Mouse (Mus musculus): ENCODE results near the gene Eif5a2. TPM values are rescaled to one million over a fixed set of nuclear protein-coding genes. Genes with fewer than 3 reads are reported as not detected.

The Eif5a2 gene
- 0.61 and 0.85 TPM in 2 replicates for total RNA-seq (2023)

GRCm38 (mm10) chr3:28780994-28781393 lies at the start of gene Eif5a2:
Eif5a2 (plus strand) TSS chr3:28781276.

DNA sequence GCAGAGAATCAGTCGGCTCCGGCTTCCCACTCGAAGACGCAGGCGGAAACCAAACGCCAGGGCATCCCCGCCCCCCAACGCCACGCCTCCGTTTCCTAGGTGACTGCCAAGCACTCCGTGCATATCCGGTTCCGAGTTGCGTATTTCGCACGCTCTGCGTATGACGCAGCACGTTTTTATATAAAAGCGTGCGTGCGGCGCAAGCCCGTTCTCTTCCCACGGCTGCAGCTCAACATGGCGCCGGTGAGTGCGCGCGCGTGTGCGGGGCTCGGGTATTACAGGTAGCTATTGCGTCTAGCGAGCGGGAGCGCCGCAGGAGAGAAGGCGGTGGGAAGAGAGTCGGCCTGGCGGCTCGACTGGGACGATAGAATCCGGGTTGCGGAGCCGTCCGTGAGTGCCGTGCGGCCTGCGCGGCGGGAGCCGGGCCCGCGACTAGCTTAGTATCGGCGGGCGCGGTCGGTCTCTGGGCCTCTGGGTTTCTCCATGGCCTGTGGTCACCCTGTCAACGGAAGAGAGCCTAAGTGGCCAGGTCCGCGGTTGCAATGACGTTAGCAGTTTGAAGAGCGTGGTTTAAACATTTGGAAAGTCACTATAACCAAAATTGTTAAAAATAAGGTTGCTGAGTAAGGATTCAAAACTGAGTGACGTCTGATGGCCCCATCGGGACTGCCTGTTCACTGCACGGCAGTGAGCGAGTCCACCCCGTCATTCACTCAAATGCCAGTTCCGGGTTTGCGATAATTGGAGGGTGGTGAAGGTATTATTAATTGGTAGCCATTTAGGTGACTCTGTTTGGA lies 24.4 kb downstream of the Eif5a2 start, which contains the start of gene Rpl22l1:
Rpl22l1 (plus strand) TSS at position 136 of the 797 bp plus-strand sequence.

Other genes with a start within 250 kb of the Eif5a2 start
- not detected in 2 replicates for gene Slc2a2, start 83.4 kb upstream of the Eif5a2 start, total RNA-seq (2023)
- gene Rpl22l1, start 24.2 kb downstream of the Eif5a2 start, total RNA-seq (2023): 177 and 201 TPM in 2 replicates
- gene Gm1527, start 111.3 kb downstream of the Eif5a2 start, total RNA-seq (2023): not detected in 2 replicates